Mouse (Mus musculus) heart, postnatal 0 days (tissue): ENCODE measurements around the gene Aim2. TPM values are rescaled to one million over a fixed set of nuclear protein-coding genes. Genes with fewer than 3 reads are reported as not detected.
A peak's percentile ranks its signal among the peaks of the same experiment; 100 is the strongest.

Experiments used
- ATAC-seq: fragments of 200-750 bp; cut with Nextera tagmentation; 2 replicates; pipeline ENCODE4 v1.8.0; 2017; ENCODE audit warnings: low read depth, moderate number of reproducible peaks, moderate library complexity; ENCODE audit not compliant: insufficient read depth
- DNase-seq: peaks from one replicate; pipeline ENCODE4 v3.0.0-alpha.2; 2016; ENCODE audit warnings: low spot score
- H3K27ac ChIP-seq: fragments of 300-500 bp; sonication (generic); 2 replicates; pipeline ENCODE4 v1.5.1; 2014; ENCODE audit warnings: low read depth, mild to moderate bottlenecking
- H3K27me3 ChIP-seq: fragments of 300-500 bp; sonication (generic); 2 replicates; pipeline ENCODE4 v1.6.1; 2014; ENCODE audit warnings: low read length, mixed read lengths; ENCODE audit not compliant: control insufficient read depth, insufficient read depth
- H3K36me3 ChIP-seq: fragments of 300-500 bp; sonication (generic); replicated peaks from 2 replicates; pipeline ENCODE4 v1.6.1; 2014; ENCODE audit warnings: low read length, mixed read lengths; ENCODE audit not compliant: control insufficient read depth, insufficient read depth
- H3K4me1 ChIP-seq: fragments of 300-500 bp; sonication (generic); 2 replicates; pipeline ENCODE4 v1.6.1; 2014; ENCODE audit warnings: antibody characterized with exemption; ENCODE audit not compliant: control insufficient read depth, insufficient read depth
- H3K4me2 ChIP-seq: fragments of 300-500 bp; sonication (generic); 2 replicates; pipeline ENCODE4 v1.6.1; 2014; ENCODE audit warnings: low read depth, mild to moderate bottlenecking, low read length, moderate library complexity
- H3K4me3 ChIP-seq: fragments of 300-500 bp; sonication (generic); 2 replicates; pipeline ENCODE4 v1.5.1; 2014; ENCODE audit warnings: low read depth, low read length
- H3K9ac ChIP-seq: fragments of 300-500 bp; sonication (generic); replicated peaks from 2 replicates; pipeline ENCODE4 v1.6.1; 2014; ENCODE audit warnings: low read depth, low read length, mixed read lengths
- H3K9me3 ChIP-seq: fragments of 300-500 bp; sonication (generic); replicated peaks from 2 replicates; pipeline ENCODE4 v1.6.1; 2016; ENCODE audit warnings: low read length; ENCODE audit not compliant: control insufficient read depth
- CTCF ChIP-seq: IDR thresholded peaks from 2 replicates; pipeline ENCODE4 v1.5.1; 2016; ENCODE audit warnings: antibody characterized with exemption, control low read depth, low read depth
- EP300 ChIP-seq: IDR thresholded peaks from 2 replicates; pipeline ENCODE4 v1.6.1; 2016; ENCODE audit warnings: antibody characterized with exemption, low read depth
- WGBS: fragments of 180-500 bp; shearing (Covaris S2); extraction: QIAGEN DNeasy Blood & Tissue Kit; methylation state at CpG from one replicate; pipeline ENCODE4 v1.1.7; 2014; 5-methylcytosine and 5-hydroxymethylcytosine counted together
- polyA plus RNA-seq: library from polyadenylated mRNA; unstranded; fragments of >200 nt; fragmentation: Nextera tagmentation; extraction: Ambion mirVana; gene quantifications from 2 replicates; pipeline ENCODE4 v1.2.1, GENCODE M21; 2015
- total RNA-seq: library from RNA; depleted of rRNA; stranded (reverse); fragments of >200 nt; gene quantifications from 2 replicates; pipeline ENCODE4 v1.2.3, GENCODE M21; 2014; ENCODE audit warnings: low replicate concordance

Aim2 gene
- total and polyA plus RNA-seq, 2 experiments from 2014 or later: 0.19 to 1.3 TPM

DNA sequence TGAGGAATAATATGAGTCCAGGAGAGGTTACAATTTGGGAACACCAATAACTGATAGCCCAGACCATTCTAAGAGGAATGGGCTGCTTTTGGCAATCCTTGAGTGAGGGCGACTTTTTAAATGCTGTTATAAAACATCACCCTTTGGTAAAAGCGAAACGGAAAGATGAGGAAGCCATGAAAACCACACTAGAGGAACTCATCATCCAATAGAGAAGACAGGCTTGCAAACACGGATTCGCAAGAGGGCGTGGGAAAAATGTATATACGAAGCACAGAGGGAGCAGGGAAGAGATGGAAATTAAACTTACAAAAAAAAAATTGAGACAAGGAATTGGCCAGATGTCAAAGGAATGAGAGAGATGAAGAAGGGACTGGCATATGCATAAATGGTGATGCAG is 23.3 kb downstream of the Aim2 start:
- DNase-seq: no peak
- 77% methylated on average over 7 of the region's 7 CpGs for WGBS

DNA sequence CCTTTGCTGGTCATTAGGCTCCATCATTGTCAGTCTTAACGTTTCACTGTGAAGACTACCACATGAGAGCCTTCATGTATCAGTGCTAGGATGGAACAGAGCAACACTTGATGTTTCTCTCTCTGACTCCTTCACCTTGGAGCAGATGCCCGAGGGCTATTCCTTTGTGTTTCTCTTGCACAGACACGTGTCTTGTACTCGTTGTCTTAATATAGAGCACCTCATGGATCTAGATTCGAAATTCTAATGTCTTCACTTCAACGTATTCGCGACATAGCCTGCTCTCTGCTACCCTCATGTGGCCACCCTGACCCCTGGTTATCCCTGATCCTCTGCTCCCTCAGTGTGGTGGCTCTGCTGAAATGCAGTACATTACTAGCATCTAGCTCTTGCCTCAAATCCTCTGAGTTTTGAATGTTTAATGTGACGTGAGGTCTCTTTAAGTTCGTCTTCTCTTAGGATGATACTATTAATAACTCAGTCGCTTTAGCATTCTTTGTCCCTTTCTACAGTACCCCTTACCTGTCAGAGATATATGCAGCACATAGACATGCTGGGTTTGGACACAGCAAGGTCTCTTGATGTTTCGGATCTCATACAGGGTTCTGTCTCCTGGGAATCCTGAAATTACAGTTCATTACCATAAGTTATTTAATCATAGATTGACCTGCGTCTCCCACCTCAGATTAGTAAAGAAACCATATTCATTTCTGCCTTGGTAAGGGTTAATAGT is 26.9 kb downstream of the Aim2 start:
- TF ChIP-seq CTCF (peak; percentile 88), EP300 (no peak)
- H3K36me3 ChIP-seq: no peaks in the 10 kb centered on the region
- ATAC-seq (no peak), DNase-seq (peak; percentile 51)
- H3K9ac ChIP-seq: no peak overlapping the region
- no peaks in the 10 kb centered on the region for H3K9me3 ChIP-seq
- no peak overlapping the region for H3K4me3 ChIP-seq
- H3K4me1 ChIP-seq: no peaks in the 10 kb centered on the region
- H3K4me2 ChIP-seq: no peak overlapping the region
- H3K27ac ChIP-seq: no peak overlapping the region
- peaks cover 3% of the 10 kb centered on the region; the same call in 1 of the 2 replicates for H3K27me3 ChIP-seq
- 23% methylated on average over 13 of the region's 13 CpGs for WGBS

More for the DNA sequence above, 23.3 kb downstream of the Aim2 start:
- H3K4me2 ChIP-seq: no peak overlapping the region
- no peak overlapping the region for H3K27ac ChIP-seq
- no peaks in the 10 kb centered on the region for H3K36me3 ChIP-seq
- peaks cover 15% of the 10 kb centered on the region for H3K27me3 ChIP-seq
- no peak for TF ChIP-seq CTCF
- TF ChIP-seq EP300: no peak
- no peak overlapping the region for H3K4me3 ChIP-seq
- H3K9me3 ChIP-seq: no peaks in the 10 kb centered on the region
- H3K9ac ChIP-seq: no peak overlapping the region
- no peak for ATAC-seq
- H3K4me1 ChIP-seq: no peaks in the 10 kb centered on the region

DNA sequence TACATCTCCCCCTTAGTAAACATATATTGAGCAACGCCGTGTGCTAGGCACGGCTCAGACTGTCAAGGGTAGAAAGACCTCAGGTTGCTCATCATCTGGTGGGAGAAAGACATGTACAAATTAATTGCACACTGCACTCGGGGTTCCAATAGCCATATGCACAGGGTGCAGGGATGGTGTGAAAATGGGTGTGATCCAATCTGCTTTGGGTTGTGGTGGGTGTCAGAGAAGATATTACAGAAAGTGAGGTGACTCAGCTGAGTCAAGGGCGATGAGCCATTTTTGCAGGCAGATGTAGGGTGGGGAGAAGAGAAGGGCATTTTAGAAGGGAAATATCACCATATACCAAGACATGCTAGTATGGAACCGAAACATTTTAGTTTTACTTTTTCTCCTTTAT is 30.8 kb downstream of the Aim2 start:
- Histone ChIP-seq H3K4me1 (no peaks in the 10 kb centered on the region), H3K9me3 (no peaks in the 10 kb centered on the region), H3K4me2 (no peak overlapping the region), H3K27ac (no peak overlapping the region), H3K27me3 (peaks cover 3% of the 10 kb centered on the region; the same call in 1 of the 2 replicates), H3K4me3 (no peak overlapping the region), H3K36me3 (no peaks in the 10 kb centered on the region), H3K9ac (no peak overlapping the region)
- no peak for TF ChIP-seq EP300
- no peak for ATAC-seq
- no peak for DNase-seq
- WGBS: 84% methylated on average over 6 of the region's 6 CpGs

DNA sequence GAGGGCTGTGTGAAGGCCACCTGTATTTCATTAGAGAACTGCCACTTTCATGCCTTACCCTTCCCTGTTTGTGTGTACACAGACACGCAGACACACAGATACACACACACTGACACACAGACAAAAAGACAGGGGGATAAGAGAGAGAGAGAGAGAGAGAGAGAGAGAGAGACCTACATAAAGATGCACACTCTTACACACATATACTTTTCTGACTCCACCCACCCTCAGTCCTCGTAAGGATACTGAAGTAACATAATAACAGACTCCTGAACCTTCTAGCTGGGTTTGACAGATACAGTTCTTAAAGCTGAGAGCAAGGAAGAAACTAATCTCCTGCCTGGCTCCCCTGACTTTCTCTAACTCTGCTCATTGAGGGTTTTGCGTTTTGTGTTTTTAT is 38.8 kb downstream of the Aim2 start:
- Histone ChIP-seq H3K27me3 (no peaks in the 10 kb centered on the region), H3K36me3 (no peaks in the 10 kb centered on the region), H3K9me3 (no peaks in the 10 kb centered on the region), H3K4me1 (no peaks in the 10 kb centered on the region), H3K4me3 (no peak overlapping the region), H3K27ac (no peak overlapping the region), H3K9ac (no peak overlapping the region), H3K4me2 (no peak overlapping the region)
- no peak for ATAC-seq
- 13% methylated on average over 3 of the region's 3 CpGs for WGBS
- TF ChIP-seq CTCF (no peak), EP300 (no peak)
- DNase-seq: no peak

DNA sequence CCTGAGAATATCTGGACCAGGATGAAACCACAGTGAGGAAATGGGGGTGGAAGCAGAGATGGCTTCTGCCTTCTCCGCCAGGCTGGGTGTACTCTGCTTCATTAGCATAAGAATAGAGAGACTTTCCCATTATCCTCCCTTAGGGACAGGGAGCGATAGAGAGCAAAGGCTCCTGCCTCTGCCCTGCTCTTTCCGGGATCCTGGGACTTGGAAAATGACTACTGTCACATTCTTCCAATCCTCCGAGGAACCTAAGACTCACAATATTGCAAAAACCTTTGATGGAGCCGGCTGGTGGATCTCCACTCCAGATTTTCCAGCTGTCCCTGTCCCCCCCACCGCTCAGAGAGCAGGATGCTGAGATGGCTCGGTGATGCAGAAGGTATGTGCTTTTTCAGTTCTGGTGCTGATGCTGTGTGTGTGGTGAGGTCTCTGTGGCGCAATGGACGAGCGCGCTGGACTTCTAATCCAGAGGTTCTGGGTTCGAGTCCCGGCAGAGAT is 39.3 kb downstream of the Aim2 start:
- Histone ChIP-seq H3K27me3 (no peaks in the 10 kb centered on the region), H3K4me1 (no peaks in the 10 kb centered on the region), H3K27ac (no peak overlapping the region), H3K36me3 (no peaks in the 10 kb centered on the region), H3K9me3 (no peaks in the 10 kb centered on the region), H3K4me3 (no peak overlapping the region), H3K9ac (no peak overlapping the region), H3K4me2 (no peak overlapping the region)
- DNase-seq (no peak), ATAC-seq (no peak)
- WGBS: 5% methylated on average over 13 of the region's 13 CpGs
- no peak for TF ChIP-seq EP300
- no peak for TF ChIP-seq CTCF

DNA sequence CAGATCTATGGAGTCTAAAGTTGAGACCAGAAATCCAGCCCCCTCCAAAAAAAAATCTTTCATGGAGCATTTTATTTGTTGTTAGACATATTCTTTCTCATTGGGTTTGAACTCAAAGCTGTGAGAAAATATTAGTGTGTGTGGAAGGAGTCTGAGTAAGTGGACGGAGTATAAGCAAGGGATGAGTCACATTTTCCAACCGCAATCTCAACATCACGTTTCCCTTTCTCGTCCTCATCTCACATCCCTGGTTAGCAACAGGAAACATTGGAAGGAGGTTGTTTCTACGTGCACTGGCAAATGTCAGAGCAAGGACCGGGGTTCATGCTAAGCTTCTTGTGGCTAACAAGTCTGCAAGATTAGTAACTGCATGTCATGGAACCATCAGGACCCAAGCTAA is 41.1 kb downstream of the Aim2 start:
- WGBS: 46% methylated on average over 6 of the region's 6 CpGs
- DNase-seq (peak; percentile 13), ATAC-seq (no peak)
- Histone ChIP-seq H3K27ac (no peak overlapping the region), H3K9ac (no peak overlapping the region), H3K36me3 (no peaks in the 10 kb centered on the region), H3K4me2 (no peak overlapping the region), H3K9me3 (no peaks in the 10 kb centered on the region), H3K27me3 (no peaks in the 10 kb centered on the region), H3K4me1 (no peaks in the 10 kb centered on the region), H3K4me3 (no peak overlapping the region)
- TF ChIP-seq EP300 (no peak), CTCF (no peak)
